Mouse (Mus musculus): ENCODE results near the gene AU040320. TPM values are rescaled to one million over a fixed set of nuclear protein-coding genes. Genes with fewer than 3 reads are reported as not detected.

Gene AU040320
- polyA plus RNA-seq, 1 experiment, result not detected

DNA sequence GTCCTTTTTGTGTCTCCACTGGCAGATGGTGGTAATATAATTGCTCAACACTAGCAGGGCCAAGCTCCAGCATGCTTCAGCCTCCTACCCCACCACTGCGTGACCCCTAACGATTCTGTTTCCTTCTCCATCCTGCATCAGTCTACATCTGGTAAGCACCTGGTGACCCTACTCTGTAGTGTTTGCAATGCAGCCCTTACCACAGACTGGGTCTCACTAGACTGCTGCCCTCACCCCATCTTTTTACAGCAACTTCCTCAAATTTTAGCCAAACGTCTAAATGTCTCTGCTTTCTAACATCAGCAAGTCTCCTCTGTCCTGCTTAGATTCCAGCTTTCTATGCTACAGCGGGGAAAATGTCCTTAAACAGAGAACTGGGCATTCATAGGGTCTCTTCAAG, 17.5 kb downstream of the AU040320 start:
- 91% methylated on average over 4 of the region's 4 CpGs for WGBS

DNA sequence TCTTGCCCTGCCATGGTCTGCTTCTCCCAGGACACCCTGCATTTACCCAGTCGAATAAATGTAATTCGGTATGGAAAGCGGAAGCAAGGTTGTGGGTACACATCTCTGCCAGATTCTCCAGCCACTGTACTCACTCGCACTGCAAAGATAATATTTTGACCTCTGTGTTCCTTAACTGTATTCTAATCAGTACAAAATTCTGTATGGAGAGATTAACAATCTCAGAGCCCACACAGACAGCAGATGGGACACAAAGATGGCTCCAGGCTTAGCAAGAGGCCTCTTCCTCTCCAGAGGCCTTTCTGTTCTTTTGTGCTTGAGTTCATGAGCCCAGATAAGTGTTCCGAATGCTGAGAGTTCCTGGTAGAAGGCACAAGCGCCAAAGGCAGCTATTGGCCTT, 20.5 kb downstream of the AU040320 start:
- WGBS, result 94% methylated on average over 6 of the region's 6 CpGs
- no peak overlapping the region for H3K27ac ChIP-seq (ENCODE audit: insufficient read depth, low read depth, low read length)
- TF ChIP-seq POLR2A (IDR thresholded peaks at IDR 0.05; ENCODE audit: insufficient read depth, low read depth, low read length) (no peak), CTCF (IDR thresholded peaks at IDR 0.05; ENCODE audit: insufficient read depth, low read depth, low read length) (no peak)
- peaks cover 9% of the 10 kb centered on the region for H3K4me1 ChIP-seq (ENCODE audit: control insufficient read depth, insufficient read depth, low read length)
- no peak overlapping the region for H3K4me3 ChIP-seq (ENCODE audit: insufficient read depth, low read depth, low read length)

More for the DNA sequence above, 17.5 kb downstream of the AU040320 start:
- Histone ChIP-seq H3K4me1 (ENCODE audit: control insufficient read depth, insufficient read depth, low read length) (no peaks in the 10 kb centered on the region), H3K4me3 (ENCODE audit: insufficient read depth, low read depth, low read length) (no peak overlapping the region), H3K27ac (ENCODE audit: insufficient read depth, low read depth, low read length) (no peak overlapping the region)
- no peak for TF ChIP-seq POLR2A (IDR thresholded peaks at IDR 0.05; ENCODE audit: insufficient read depth, low read depth, low read length)
- no peak for TF ChIP-seq CTCF (IDR thresholded peaks at IDR 0.05; ENCODE audit: insufficient read depth, low read depth, low read length)

- Histone ChIP-seq H3K27ac (ENCODE audit: insufficient read depth, low read depth, low read length) (no peak overlapping the region), H3K4me1 (ENCODE audit: control insufficient read depth, insufficient read depth, low read length) (peaks cover 15% of the 10 kb centered on the region), H3K4me3 (ENCODE audit: insufficient read depth, low read depth, low read length) (no peak overlapping the region)
- TF ChIP-seq POLR2A (IDR thresholded peaks at IDR 0.05; ENCODE audit: insufficient read depth, low read depth, low read length) (no peak), CTCF (IDR thresholded peaks at IDR 0.05; ENCODE audit: insufficient read depth, low read depth, low read length) (no peak)
- 82% methylated on average over 1 of the region's 1 CpGs for WGBS
Measured at GRCm38 (mm10) chr4:126775182-126775581, 21.8 kb downstream of the AU040320 start.

GRCm38 (mm10) chr4:126779148-126779581, 25.8 kb downstream of the AU040320 start:
- TF ChIP-seq CTCF (IDR thresholded peaks at IDR 0.05; ENCODE audit: insufficient read depth, low read depth, low read length) (no peak), POLR2A (IDR thresholded peaks at IDR 0.05; ENCODE audit: insufficient read depth, low read depth, low read length) (no peak)
- peaks cover 29% of the 10 kb centered on the region for H3K4me1 ChIP-seq (ENCODE audit: control insufficient read depth, insufficient read depth, low read length)
- H3K4me3 ChIP-seq (ENCODE audit: insufficient read depth, low read depth, low read length), result no peak overlapping the region
- 8% methylated on average over 8 of the region's 8 CpGs for WGBS
- H3K27ac ChIP-seq (ENCODE audit: insufficient read depth, low read depth, low read length), result peak overlapping the region; percentile 84

DNA sequence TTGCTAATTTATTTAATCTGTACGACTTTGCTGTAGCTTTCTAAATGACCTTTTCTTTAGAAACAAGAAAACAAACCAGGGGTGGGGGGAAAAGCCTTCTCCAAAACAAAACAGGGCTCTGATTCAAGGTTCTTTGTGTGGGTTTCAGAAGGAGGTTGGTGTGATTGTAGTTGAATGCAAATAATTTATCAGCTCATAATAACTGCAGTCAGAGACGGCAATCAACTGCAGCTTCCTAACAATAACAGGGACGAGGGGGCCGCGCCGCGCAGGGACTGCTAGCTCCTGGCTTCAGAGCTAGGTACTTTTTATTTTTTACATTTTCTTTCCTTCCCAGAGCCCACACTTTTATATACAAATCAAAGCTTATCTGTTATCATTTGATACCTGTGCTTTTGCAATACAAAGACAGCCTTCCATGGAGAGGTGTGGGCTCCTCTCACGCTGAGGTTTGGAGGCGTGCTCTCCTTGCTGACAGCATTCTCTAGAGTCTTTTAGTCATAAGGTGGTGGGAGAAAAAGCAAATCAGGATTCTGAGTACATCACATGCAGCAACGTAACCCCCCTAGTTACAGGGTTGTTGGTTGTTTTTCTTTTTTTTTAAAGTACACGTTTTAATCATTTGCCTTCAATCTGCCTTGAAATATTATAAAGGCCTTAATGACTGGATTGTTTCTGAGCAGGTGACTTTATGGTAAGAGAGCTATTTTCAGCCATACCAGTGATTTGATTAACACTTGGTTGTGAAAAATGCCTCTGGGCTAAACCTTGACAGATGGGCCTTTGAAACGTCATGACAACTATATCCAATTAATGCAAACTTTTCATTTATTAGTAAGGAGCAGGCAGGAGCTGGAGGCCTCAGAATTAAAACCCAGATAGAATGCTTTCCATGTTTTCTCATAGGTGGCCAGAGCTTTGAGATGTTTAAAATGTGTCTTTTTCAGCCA, 26.8 kb downstream of the AU040320 start:
- H3K4me1 ChIP-seq (ENCODE audit: control insufficient read depth, insufficient read depth, low read length), result peaks cover 29% of the 10 kb centered on the region
- peak overlapping the region; percentile 78 for H3K27ac ChIP-seq (ENCODE audit: insufficient read depth, low read depth, low read length)
- 27% methylated on average over 12 of the region's 12 CpGs for WGBS
- TF ChIP-seq CTCF (IDR thresholded peaks at IDR 0.05; ENCODE audit: insufficient read depth, low read depth, low read length) (no peak), POLR2A (IDR thresholded peaks at IDR 0.05; ENCODE audit: insufficient read depth, low read depth, low read length) (no peak)
- no peak overlapping the region for H3K4me3 ChIP-seq (ENCODE audit: insufficient read depth, low read depth, low read length)

GRCm38 (mm10) chr4:126781871-126782270, 28.5 kb downstream of the AU040320 start:
- TF ChIP-seq CTCF (IDR thresholded peaks at IDR 0.05; ENCODE audit: insufficient read depth, low read depth, low read length), result no peak
- peaks cover 29% of the 10 kb centered on the region for H3K4me1 ChIP-seq (ENCODE audit: control insufficient read depth, insufficient read depth, low read length)
- H3K4me3 ChIP-seq (ENCODE audit: insufficient read depth, low read depth, low read length), result no peak overlapping the region
- 34% methylated on average over 3 of the region's 3 CpGs for WGBS
- H3K27ac ChIP-seq (ENCODE audit: insufficient read depth, low read depth, low read length), result peak overlapping the region; percentile 35; the same call in 1 of the 2 replicates

GRCm38 (mm10) chr4:126782512-126782911, 29.2 kb downstream of the AU040320 start:
- no peak for TF ChIP-seq CTCF (IDR thresholded peaks at IDR 0.05; ENCODE audit: insufficient read depth, low read depth, low read length)
- Histone ChIP-seq H3K4me1 (ENCODE audit: control insufficient read depth, insufficient read depth, low read length) (peaks cover 24% of the 10 kb centered on the region), H3K27ac (ENCODE audit: insufficient read depth, low read depth, low read length) (peak overlapping the region; percentile 60; the same call in 1 of the 2 replicates), H3K4me3 (ENCODE audit: insufficient read depth, low read depth, low read length) (no peak overlapping the region)
- 69% methylated on average over 8 of the region's 8 CpGs for WGBS

GRCm38 (mm10) chr4:126782996-126783395, 29.7 kb downstream of the AU040320 start:
- TF ChIP-seq POLR2A (IDR thresholded peaks at IDR 0.05; ENCODE audit: insufficient read depth, low read depth, low read length) (no peak), CTCF (IDR thresholded peaks at IDR 0.05; ENCODE audit: insufficient read depth, low read depth, low read length) (no peak)
- Histone ChIP-seq H3K4me3 (ENCODE audit: insufficient read depth, low read depth, low read length) (no peak overlapping the region), H3K4me1 (ENCODE audit: control insufficient read depth, insufficient read depth, low read length) (peaks cover 23% of the 10 kb centered on the region), H3K27ac (ENCODE audit: insufficient read depth, low read depth, low read length) (peak overlapping the region; percentile 29)
- WGBS, result 34% methylated on average over 8 of the region's 8 CpGs

- H3K27ac ChIP-seq (ENCODE audit: insufficient read depth, low read depth, low read length), result peak overlapping the region; percentile 94
- peaks cover 13% of the 10 kb centered on the region for H3K4me1 ChIP-seq (ENCODE audit: control insufficient read depth, insufficient read depth, low read length)
- no peak overlapping the region for H3K4me3 ChIP-seq (ENCODE audit: insufficient read depth, low read depth, low read length)
- no peak for TF ChIP-seq CTCF (IDR thresholded peaks at IDR 0.05; ENCODE audit: insufficient read depth, low read depth, low read length)
- no peak for TF ChIP-seq POLR2A (IDR thresholded peaks at IDR 0.05; ENCODE audit: insufficient read depth, low read depth, low read length)
- 55% methylated on average over 7 of the region's 7 CpGs for WGBS
Measured at GRCm38 (mm10) chr4:126792341-126793102, 39.2 kb downstream of the AU040320 start.
